Mouse (Mus musculus) left cerebral cortex, postnatal 36 days (tissue): ENCODE data around the gene Smap1. TPM values are rescaled to one million over a fixed set of nuclear protein-coding genes. Genes with fewer than 3 reads are reported as not detected.

Source experiments
- DNase-seq, 2 experiments: peaks; one replicate each; pipeline ENCODE4 v3.0.0; 2021 to 2022; ENCODE audit warnings: low spot score in 2 of 2, mixed read lengths in 1 of 2
- intact Hi-C: fragments of 180-260 bp; cut with DNase I; formaldehyde crosslinking; loops from one replicate; pipeline ENCODE4 v1.15.1; 2025
- total RNA-seq, 2 experiments: library from RNA; stranded (reverse); gene quantifications; 2 replicates each; pipeline ENCODE4 v1.2.3; 2021

Smap1 gene
- total RNA-seq, 2 experiments from 2014 or later = 137 to 164 TPM

DNA sequence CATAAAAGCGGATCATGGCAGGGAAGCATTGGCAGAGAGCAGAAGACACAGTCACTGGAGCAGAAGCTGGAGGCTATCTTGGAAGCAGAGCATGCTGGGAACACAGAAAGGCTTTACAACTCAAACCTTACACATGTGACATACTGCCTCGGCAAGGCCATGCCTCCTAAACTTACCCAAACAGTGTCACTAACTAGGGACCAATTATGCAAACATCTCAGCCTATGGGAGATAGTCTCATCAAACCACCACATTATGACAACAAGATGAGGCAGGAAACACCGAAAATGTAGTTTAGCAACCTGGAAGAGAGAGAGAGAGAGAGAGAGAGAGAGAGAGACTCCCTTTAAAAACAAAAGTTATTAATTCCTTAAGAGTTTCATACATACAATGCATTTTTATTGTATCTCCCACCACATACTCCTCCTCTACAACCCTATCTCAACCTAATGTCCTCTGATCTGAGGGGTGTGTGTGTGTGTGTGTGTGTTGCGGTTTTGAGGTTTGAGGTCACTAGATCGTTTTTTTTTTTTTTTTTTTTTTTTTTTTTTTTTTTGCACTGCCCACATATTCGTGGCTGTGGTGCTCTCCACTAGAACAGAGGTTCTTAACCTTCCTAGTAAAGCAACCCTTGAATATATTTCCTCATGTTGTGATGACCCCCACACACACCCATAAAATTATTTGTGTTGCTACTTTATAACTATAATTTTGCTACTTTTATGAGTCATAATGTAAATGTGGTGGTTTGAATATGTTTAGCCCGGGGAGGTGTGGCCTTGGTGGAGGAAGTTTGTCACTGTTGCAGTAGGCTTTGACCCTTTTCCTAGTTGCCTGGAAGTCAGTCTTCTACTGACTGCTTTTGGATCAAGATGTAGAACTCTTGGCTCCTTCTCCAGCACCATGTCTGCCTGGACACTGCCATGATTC, 1.9 kb upstream of the Smap1 start:
- intact Hi-C loops = loop anchor here (5.0 to 10.0 kb wide), 2 partner anchors 83 to 181 kb away; partner anchors contain the start of genes Fam135a and Sdhaf4
- no peak for DNase-seq

DNA sequence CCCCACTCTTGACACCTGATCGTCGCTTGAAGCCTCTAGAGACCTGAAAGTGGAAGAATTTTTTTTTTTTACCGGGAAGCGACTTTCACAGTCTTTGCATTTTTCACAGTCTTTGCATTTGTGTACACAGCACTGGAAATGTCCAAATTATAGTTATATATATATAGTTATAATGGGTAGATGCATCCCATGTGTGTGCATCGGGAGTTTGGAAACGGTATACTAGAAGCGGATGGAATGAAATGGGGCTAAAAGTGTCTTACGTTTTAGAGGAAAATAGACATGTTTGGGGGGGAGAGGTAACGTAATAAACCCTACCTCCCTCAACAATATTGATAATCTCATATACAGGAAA, 390 bp upstream of the Smap1 start:
- intact Hi-C loops = loop anchor here (5.0 to 10.0 kb wide), 2 partner anchors 85 to 182 kb away; partner anchors contain the start of genes Fam135a and Sdhaf4
- no peak for DNase-seq

DNA sequence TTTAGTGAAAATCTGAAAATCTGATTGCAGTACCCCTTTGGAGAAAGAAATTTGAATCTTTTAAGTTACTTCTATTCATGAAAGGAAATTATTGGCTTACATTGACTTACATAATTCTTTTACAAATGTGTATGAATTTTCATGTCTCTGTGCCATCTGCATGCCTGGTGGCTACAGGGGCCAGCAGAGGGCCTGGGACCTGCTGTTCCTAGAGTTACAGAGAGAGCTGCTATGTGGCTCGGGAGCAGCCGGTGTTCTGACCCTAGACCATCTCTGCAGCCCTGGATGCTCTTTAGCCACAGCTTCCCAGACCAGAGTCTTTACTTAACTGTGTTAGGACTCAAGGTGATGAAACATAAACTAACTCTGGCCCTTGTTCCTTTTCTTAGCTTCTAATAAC, 1.8 kb downstream of the Smap1 start:
- no peak for DNase-seq
- intact Hi-C loops = loop anchor here (5.0 to 10.0 kb wide), 2 partner anchors 87 to 185 kb away; partner anchors contain the start of genes Fam135a and Sdhaf4

DNA sequence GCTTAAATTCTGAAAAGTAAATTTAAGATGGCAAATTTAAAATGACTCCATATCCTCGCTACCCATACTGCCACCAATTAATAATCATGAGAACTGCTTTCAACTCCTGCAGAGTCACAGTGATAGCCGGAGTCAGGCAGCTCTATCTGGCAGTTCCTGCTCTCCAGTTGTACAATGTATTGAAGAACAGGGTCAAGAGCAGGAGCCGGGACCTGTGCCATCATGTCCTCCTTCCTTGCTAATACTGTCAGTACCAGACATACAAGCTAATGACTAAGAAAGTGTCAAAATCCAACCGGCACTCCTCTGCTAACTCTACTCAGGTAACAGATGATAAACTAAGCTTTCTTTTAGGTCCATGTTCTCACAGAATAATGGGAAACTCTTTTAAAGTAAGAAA, 3.0 kb downstream of the Smap1 start:
- DNase-seq = no peak
- intact Hi-C loops = no loop called here

DNA sequence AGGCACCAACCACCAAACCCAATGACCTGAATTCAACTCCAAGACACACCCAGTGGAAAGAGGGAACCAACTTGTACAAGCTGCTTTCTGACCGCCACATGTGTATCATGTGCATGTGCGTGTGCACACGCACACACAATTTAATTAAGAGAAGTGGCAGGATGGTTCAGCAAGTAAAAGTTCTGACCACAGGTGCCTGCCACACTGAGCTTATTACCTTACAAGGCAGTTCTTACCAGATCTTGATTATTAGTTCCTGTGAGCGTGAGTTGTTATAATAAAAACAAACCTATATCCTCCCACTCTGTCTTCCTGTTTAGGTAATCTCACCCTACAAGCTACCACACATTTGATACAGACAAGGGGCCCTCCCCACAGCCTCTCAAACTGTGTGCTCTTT, 6.6 kb downstream of the Smap1 start:
- no peak for DNase-seq
- intact Hi-C loops = no loop called here

DNA sequence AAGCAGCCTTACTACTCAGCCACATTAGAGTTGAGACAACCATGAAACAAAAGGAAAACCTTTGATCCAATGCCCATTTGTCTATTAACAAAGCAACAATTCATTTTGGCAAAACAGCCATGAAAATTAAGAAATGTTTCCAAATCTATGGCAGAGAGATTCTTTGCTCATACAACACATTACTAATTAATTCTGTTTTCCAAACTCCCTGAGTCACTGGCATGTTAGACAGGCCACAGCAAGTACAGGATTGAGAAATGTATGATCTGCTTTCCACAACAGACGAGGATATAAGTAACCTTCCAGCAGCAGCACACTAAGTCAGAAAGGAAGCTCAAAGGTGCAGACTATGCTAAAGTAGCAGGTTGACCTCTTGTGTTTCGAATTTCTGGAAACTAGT, 9.1 kb downstream of the Smap1 start:
- no peak for DNase-seq
- intact Hi-C loops = no loop called here

DNA sequence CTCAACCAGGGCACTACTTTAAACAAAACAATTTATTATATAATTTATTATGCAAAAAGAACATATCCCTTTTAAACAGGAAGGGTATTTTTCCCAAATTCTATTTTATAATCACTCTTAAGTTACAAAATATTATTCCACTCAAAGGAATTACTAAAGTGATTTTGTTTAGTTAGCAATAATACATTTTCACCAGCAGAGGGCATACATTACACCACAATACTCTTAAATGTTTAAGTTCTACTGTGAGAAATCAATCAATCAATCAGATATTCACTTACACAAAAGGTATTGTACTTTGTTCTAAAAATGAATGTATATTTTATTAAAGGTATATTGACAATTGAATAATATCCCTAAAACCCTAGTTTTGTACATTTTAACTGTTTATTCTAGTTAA, 16.0 kb downstream of the Smap1 start:
- intact Hi-C loops = loop anchor here (10.0 kb wide), 1 partner anchor 129 kb away; no protein-coding TSS in a partner anchor
- DNase-seq = no peak

DNA sequence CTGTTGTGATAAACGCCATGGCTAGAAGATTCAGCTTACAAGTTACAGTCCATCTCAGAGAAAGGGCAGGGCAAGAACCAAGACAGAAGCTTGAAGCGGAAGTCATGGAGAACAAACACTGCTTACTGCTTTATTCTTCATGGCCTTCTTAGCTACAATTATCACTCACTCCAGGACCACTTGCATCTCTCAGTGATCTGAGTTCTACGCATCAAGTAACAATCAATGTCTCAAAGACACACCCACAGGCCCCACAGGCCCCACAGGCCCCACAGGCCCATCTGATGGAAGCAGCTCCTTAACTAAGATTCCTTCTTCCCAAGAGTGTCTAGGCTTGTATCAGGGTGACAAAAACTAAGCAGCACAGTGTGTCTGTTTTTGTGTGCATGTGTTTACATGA, 18.8 kb downstream of the Smap1 start:
- intact Hi-C loops = loop anchor here (10.0 kb wide), 1 partner anchor 131 kb away; no protein-coding TSS in a partner anchor
- DNase-seq = no peak

DNA sequence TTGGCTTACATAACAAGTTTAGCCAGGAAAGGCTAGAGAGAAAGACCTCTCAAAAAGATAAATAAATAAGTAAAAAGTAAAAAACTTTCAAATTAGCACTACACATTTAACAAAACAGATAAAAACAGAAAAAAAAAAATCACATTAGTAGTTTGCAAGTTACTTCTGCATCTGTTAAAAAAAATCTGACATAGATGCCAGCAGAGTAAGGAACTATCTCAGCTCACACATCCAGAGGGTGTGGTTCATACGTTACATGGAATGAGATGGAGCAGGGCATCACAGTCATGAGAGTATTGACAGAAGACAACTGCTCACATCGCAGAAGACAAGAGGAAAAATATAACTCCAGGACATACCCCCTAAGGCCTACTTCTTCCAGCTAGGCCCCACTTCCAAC, 19.4 kb downstream of the Smap1 start:
- DNase-seq = no peak
- intact Hi-C loops = loop anchor here (10.0 kb wide), 1 partner anchor 132 kb away; no protein-coding TSS in a partner anchor

DNA sequence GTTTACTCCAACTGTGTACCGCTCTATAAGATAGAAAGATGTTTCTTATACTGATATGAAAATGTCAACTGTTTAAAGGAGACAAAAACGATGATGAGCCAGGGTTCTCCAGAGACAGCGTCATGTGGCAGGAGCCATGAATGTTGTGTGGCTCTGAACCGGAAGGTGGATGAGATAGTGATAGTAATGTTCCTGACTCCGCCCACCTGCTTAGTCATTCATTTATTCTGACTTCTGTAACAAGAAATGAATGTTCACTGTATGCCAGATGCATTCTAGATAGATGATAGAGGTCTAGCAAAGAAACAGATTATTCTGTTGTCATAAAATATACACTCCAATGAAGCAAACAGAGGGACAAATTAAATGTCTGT, 22.5 kb downstream of the Smap1 start:
- DNase-seq = no peak
- intact Hi-C loops = loop anchor here (10.0 kb wide), 1 partner anchor 135 kb away; no protein-coding TSS in a partner anchor

DNA sequence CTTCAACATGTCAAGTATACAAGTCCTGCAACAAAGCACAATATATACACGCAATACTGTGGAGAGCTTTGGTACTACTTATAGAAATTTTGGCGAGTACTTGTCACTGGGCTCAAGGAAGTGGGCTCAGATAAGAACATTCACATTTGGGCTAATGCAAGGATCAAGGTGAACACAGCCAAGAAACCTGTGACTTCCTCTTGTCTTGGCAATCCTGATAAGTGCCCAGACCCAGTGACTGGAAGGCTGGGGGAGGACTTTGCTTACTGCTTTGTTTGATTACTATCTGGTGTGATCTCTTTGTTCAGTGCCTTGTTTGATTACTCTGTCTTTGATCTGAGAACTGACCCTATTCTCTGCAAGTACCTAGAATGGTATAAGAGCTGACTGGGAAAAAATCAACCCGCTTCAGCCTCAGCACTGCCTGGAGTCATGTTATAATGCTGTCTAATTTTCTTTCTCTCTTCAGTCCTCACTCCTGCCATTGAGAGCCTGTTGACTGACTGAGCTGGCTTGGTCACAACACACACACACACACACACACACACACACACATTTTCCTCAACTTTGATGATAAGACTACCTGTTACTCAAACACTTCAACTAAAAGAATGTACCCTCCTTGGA, 23.0 kb downstream of the Smap1 start:
- intact Hi-C loops = no loop called here
- no peak for DNase-seq

DNA sequence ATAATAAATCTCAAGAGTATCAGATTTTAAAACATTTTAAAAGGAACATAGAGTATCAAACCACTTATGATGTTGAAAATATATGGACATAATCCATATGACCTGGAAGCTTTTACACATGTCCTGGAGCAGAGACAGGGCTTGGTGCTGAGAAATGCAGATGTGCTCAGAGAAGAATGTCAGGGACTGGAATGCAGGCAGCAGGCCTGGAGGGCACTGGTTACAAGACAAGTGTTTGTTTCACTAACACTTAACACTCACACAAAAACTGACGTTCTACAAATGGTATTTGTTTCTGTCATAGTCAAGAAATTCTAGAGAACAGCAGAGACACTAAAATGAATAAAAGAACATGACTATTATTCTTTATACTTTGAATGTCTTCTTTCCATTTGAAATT, 30.0 kb downstream of the Smap1 start:
- intact Hi-C loops = no loop called here
- no peak for DNase-seq

DNA sequence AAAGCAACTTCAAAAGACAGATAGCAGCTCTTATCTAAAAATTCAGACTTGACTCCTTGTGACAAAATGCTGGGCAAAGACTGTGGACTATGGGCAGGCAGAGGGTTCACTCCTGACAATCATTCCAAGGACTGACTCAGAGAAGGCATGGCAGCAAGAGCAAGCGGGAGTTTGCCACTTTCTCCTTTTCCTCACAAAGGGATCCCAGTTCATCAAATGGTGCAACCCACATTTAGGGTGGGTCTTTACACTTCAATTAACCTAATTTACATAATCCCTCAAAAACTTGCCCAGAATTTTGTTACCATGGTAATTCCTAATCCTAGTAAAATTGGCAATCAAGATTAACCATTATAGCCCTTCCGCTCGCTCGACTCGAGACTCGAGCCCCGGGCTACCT, 37.2 kb downstream of the Smap1 start:
- intact Hi-C loops = no loop called here
- no peak for DNase-seq

DNA sequence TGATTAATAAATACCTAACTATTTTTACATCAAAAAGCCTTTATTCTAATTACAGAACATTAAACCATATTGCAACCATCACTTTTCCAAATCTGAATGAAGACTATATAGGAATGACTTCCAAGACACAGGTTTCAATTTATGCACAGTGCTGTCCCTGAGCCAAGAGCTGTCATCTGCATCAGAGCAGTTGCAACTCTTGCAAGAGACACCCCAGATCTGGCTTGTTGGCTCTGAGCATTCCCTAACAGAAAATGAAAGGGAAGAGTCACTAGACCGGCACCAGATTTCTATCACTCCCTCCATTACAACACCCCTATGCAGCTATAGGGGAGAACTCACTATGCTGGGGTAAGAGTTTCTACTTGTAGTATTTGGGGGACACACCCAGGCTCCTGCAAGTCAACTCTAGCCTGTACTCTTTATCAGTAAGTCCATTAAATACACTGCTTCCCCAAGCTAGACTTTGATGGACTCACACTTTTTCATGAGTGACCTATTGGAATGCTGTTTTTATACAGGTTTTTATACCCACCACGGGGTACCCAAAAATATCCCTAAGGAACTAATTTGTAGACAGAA, 37.9 kb downstream of the Smap1 start:
- DNase-seq = no peak
- intact Hi-C loops = no loop called here

DNA sequence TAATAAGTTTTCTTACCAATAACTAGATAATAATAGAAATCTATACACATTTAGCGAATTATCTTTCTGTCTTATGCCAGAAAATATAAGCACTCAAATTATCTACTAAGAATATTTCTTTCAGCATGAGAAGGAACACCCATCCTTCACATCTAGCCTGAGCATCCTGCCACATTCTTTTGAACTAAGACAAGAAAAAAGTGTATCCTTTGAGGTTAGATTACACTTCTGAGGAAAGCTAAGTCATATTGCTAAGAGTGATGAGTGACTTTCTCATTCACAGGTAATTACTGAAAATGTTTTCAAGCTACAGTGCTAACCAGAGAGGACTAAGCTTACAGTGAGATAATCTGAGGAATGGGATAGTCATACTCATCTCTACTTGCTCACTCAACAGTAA, 39.4 kb downstream of the Smap1 start:
- DNase-seq = no peak
- intact Hi-C loops = no loop called here

DNA sequence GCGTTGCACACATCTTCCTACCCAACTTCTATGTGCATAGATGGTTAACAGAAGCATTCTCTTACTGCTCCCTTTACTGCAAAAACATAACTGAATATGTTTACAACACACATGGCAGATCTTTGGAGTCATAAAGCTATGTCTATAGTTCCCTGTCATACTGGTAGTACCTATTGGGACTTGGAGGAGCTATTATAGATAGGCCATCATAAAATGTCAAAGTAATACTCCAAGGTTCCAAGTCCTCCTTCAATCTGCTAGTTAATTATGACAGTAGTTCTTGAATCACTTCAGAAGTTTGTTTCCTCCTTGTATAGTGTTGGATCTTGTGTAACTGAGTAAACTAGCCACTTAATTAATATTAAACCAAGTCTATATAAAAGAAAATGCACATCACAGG, 49.9 kb downstream of the Smap1 start:
- intact Hi-C loops = no loop called here
- no peak for DNase-seq

DNA sequence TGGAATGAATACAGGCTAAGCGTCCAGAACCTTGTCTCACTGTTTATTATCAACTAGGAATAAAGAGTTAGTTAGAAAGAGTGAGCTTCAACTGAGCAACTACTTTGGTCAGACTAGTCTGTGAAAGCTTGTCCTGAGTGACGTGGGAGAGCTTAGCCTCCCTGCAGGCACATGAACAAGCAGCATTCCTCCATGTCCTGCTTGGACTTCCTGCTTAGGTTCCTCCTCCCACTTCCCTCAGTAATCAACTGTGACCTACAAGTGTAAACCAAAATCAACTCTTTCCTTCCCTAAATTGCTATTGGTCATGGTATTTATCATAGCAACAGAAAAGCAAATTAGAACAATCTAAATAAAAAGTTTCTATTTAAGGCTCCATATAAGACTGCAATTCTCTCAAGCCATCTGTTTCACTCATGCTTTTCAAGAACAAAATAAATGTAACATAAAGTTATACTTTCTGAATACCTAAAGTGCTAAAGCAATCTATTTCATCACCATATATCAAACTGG, 54.7 kb downstream of the Smap1 start:
- intact Hi-C loops = no loop called here
- DNase-seq = no peak

DNA sequence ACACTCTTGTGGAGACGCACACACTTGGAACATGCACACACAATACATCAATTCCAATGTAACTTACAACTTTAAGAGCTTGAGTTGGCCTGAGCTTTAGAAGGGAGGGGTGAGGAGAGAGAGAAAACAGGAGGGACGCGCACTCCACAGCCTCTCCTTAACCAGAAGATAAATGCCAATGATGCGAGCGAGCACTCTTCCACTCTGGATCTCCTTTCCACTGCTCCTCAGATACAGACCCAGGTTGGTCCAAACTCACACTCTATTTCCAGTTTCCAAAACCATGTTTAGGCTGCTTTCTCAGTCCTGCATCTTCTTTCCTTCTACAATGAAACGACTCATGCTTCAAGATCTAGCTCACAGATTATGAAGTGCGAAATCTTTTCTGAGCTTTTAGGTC, 56.6 kb downstream of the Smap1 start:
- no peak for DNase-seq
- intact Hi-C loops = no loop called here

DNA sequence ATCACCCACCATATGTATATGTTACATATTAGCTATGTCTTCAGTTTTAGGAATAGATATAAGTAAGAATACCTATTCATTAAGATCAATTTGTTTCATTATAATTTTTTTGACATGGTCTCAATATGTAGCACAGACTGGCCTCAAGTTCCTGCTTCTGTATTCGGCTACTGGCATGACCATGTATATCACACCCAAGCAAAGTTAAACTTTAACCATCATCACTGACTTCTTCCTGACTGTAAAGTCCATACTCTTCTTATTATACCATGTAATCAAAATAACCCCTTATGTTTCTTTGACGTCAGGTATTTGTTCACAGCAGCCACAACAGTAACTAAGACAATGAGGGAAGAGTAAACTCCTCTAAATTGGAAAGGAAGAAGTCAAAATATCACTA, 61.2 kb downstream of the Smap1 start:
- intact Hi-C loops = no loop called here
- DNase-seq = no peak

DNA sequence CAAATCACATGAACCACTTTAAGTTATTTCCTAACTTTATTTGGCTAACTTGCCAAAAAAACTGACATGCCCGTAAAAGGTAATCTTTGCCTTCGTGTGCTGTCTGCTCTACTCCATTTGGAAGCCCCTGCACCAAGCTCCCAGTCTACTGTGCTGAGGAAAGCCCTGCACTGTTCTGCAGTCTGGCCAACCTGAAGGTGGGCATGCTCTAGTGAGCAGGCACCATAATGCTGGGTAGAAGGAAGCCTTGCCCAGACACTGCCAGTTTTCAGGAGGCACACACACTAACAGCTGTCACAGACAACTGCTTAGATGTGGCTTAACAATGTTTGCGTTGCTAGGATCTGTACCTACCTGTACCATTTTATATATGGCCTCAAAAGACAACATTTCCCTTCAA, 66.5 kb downstream of the Smap1 start:
- intact Hi-C loops = no loop called here
- DNase-seq = no peak
